Mouse (Mus musculus) spleen, adult 2 months (tissue): ENCODE results near the gene Srsf3. TPM values are rescaled to one million over a fixed set of nuclear protein-coding genes. Genes with fewer than 3 reads are reported as not detected.
A peak's percentile ranks its signal among the peaks of the same experiment; 100 is the strongest.

Experiments used
- DNase-seq, 2 experiments: peaks; one replicate each; pipeline versions ENCODE4 v3.0.0 to v3.0.0-alpha.2; 2012 to 2021; ENCODE audit warnings: low spot score in 2 of 2, low read depth in 1 of 2
- H3K27ac ChIP-seq: fragments of 200-500 bp; 2 replicates; pipeline ENCODE4 v1.5.1; 2012; ENCODE audit warnings: low read length, inconsistent platforms; ENCODE audit not compliant: insufficient read depth
- H3K27me3 ChIP-seq: fragments of 200-500 bp; 2 replicates; pipeline ENCODE4 v1.6.1; 2012; ENCODE audit warnings: mild to moderate bottlenecking, moderate library complexity, low read length, inconsistent platforms; ENCODE audit not compliant: control insufficient read depth, insufficient read depth
- H3K36me3 ChIP-seq: fragments of 200-500 bp; 2 replicates; pipeline ENCODE4 v1.6.1; 2012; ENCODE audit warnings: mild to moderate bottlenecking, low read length, inconsistent platforms; ENCODE audit not compliant: control insufficient read depth, insufficient read depth
- H3K4me1 ChIP-seq: fragments of 200-500 bp; 2 replicates; pipeline ENCODE4 v1.6.1; 2011; ENCODE audit warnings: inconsistent platforms; ENCODE audit not compliant: control insufficient read depth, insufficient read depth, insufficient read length
- H3K4me3 ChIP-seq: fragments of 200-500 bp; 2 replicates; pipeline ENCODE4 v1.5.1; 2011; ENCODE audit warnings: mild to moderate bottlenecking, inconsistent platforms; ENCODE audit not compliant: insufficient read depth, insufficient read length; ENCODE audit errors: extremely low read depth
- CTCF ChIP-seq: fragments of 200-500 bp; IDR thresholded peaks from 2 replicates; pipeline ENCODE4 v1.5.1; 2011; ENCODE audit warnings: mild to moderate bottlenecking, inconsistent platforms; ENCODE audit not compliant: insufficient read depth, insufficient read length, insufficient replicate concordance; ENCODE audit errors: extremely low read depth
- POLR2A ChIP-seq: fragments of 200-500 bp; IDR thresholded peaks from 2 replicates; pipeline ENCODE4 v1.6.1; 2011; ENCODE audit warnings: low read depth, low read length, inconsistent platforms
- WGBS: fragments of 180-500 bp; shearing (Covaris S2); methylation state at CpG from one replicate; pipeline ENCODE4 v1.1.7; 2018; 5-methylcytosine and 5-hydroxymethylcytosine counted together
- polyA plus RNA-seq: library from polyadenylated mRNA; depleted of rRNA; stranded (reverse); fragments of >200 nt; gene quantifications from 2 replicates; pipeline ENCODE4 v1.2.3, GENCODE M21; 2012

The Srsf3 gene
- polyA plus RNA-seq, 1 experiment = 189 TPM

DNA sequence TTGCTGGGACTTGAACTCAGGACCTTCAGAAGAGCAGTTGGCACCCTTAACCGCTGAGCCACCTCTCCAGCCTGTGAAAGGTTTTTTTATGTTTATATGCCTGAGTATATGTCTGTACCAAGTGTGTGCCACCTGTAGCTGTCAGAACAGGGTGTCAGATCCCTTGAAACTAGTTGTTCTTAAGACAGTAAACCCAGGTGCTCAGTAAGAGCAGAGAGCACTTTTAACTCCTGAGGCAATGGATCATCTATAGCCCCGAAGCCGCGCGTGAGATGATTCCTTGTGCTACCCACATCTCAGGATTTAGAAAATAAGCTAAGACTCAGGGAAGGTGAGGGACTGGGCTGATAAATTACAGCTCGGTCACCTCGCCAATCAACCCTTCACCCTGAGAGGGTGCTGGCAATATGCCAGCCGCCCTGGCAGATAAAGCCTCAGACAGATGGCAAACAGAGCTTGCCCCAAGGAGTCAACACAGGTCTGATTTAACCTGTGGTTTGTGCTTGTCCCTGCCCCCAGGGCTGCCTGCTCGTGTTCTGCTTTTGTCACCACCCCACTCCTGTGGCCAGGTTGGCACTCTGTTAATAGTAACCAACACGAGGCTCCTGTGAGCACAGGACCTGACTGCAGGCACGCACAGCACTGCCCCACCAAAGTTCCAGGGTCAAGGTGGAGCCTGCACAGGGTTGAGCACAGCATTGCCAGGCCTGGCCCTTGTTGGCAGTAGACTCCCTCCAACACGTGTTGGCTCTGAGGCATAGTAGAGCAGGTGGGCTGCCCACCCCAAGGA lies 13.5 kb downstream of the Srsf3 start:
- WGBS = 63% methylated on average over 12 of the region's 12 CpGs
- Histone ChIP-seq H3K4me1 (no peaks in the 10 kb centered on the region), H3K36me3 (peaks cover 25% of the 10 kb centered on the region), H3K4me3 (no peak overlapping the region), H3K27ac (no peak overlapping the region), H3K27me3 (no peaks in the 10 kb centered on the region)
- TF ChIP-seq CTCF (no peak), POLR2A (no peak)
- DNase-seq = no peak

DNA sequence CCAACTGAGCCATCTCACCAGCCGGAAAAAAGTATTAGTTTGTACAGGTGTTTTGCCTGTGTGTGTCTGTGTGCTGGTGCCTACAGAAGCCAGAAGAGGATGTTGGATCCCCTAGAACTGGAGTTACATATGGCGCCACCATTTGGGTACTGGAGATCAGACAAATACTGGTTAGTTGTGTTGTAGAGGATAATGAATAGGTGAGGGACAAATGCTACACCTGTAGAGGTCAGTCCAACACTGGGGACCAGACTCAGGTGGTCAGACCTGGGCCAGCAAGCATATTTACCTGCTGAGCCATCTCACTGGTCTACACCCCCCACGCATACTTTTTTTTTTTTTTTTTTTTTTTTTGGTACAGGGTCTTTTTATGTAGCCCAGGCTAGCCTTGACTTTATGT lies 14.4 kb downstream of the Srsf3 start:
- peaks cover 25% of the 10 kb centered on the region for H3K36me3 ChIP-seq
- DNase-seq = no peak
- H3K27me3 ChIP-seq = no peaks in the 10 kb centered on the region
- H3K4me1 ChIP-seq = no peaks in the 10 kb centered on the region
- no peak for TF ChIP-seq POLR2A
- H3K27ac ChIP-seq = no peak overlapping the region
- no peak overlapping the region for H3K4me3 ChIP-seq
- WGBS = 99% methylated on average over 3 of the region's 3 CpGs

DNA sequence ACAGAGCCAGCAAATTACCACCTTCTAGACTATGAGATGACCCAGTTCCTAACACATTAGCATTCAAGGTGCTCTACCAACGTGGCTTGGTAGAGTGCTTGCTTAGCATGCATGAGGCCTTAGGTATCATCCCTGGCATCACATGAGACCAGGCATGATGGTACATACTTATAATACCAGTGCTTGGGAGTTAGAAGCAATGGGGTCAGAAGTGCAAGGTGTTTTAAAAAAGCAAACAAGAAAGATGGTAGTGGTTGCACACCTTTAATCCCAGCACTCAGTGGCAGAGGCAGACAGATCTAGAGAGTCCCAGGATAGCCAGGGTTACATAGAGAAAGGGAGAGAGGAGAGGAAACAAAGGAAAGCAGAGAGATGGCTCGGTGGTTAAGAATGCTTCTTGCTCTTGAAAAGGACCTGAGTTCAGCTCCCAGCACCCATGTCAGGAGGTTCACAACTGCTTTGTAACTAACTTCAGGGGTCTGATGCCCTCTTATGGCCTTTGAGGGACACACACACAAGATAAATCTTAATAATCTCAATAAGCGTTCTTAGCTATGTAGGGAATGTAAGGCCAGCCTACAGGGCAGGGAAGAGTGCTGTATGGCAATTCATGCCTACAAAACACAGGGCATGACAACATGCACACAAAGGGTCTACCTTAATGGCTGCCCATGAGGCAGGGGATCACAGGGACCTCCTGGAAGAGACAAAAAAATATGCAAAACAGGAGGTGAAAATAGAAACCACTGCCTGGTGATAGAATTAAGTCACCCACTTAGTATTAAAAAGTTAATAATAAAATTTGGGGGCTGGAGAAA lies 15.5 kb downstream of the Srsf3 start:
- H3K4me1 ChIP-seq = no peaks in the 10 kb centered on the region
- no peak overlapping the region for H3K4me3 ChIP-seq
- H3K27me3 ChIP-seq = no peaks in the 10 kb centered on the region
- no peak for TF ChIP-seq CTCF
- TF ChIP-seq POLR2A = no peak
- peaks cover 25% of the 10 kb centered on the region for H3K36me3 ChIP-seq
- 84% methylated on average over 3 of the region's 3 CpGs for WGBS
- no peak for DNase-seq
- H3K27ac ChIP-seq = no peak overlapping the region

GRCm38 (mm10) chr17:29048748-29049507 lies 16.5 kb downstream of the Srsf3 start:
- peak; percentile 43 to 75 for DNase-seq
- H3K36me3 ChIP-seq = peaks cover 20% of the 10 kb centered on the region
- H3K4me1 ChIP-seq = no peaks in the 10 kb centered on the region
- H3K27me3 ChIP-seq = no peaks in the 10 kb centered on the region
- 26% methylated on average over 13 of the region's 13 CpGs for WGBS
- no peak overlapping the region for H3K4me3 ChIP-seq
- H3K27ac ChIP-seq = no peak overlapping the region
- TF ChIP-seq POLR2A = no peak
- TF ChIP-seq CTCF = peak; percentile 86

DNA sequence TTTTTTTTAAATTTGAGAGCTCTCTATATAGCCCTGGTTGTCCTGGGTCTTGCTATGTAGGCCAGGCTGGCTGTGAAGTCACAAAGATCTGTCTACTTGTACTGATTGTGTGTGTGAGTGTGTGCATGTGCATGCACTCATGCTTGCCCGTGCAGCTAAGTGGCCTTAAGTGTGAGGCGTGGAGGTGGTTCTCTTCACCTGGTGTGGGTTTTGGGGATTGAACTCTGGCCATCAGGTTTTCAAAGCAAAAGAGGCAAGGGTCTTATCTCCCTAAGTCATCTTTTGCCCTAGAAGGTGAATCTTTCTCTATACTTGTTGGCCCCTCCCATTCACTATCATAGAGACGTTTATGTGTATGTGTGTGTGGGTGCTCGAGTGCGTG lies 17.1 kb downstream of the Srsf3 start:
- H3K36me3 ChIP-seq = peaks cover 16% of the 10 kb centered on the region

DNA sequence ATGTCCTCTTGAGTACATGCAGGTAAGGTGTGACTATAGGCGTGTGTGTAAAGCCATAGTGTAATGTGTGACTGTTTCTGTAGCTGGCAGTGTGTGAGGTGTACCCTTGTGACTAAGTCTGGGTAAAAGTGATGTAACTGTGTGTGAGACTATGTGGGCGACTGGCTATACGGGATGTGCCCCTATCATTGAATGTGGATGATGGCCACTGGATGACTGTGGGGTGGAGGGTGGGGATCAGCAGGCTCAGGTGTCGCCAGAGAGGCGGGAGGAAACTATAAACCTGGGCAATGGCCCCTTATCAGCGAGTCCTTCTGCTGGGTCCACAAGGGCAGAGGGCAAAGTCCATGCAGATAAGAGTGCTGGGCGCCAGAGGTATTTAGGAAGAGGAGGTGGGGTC lies 17.5 kb downstream of the Srsf3 start:
- TF ChIP-seq CTCF (no peak), POLR2A (no peak)
- Histone ChIP-seq H3K4me3 (no peak overlapping the region), H3K36me3 (peaks cover 13% of the 10 kb centered on the region), H3K4me1 (no peaks in the 10 kb centered on the region), H3K27me3 (no peaks in the 10 kb centered on the region), H3K27ac (no peak overlapping the region)
- no peak for DNase-seq
- WGBS = 85% methylated on average over 7 of the region's 7 CpGs

More for the DNA sequence above, 17.1 kb downstream of the Srsf3 start:
- Histone ChIP-seq H3K4me3 (no peak overlapping the region), H3K27me3 (no peaks in the 10 kb centered on the region), H3K4me1 (no peaks in the 10 kb centered on the region), H3K27ac (no peak overlapping the region)
- no peak for TF ChIP-seq CTCF
- TF ChIP-seq POLR2A = no peak
- no peak for DNase-seq
- WGBS = 67% methylated on average over 5 of the region's 5 CpGs

GRCm38 (mm10) chr17:29050791-29051190 lies 18.4 kb downstream of the Srsf3 start:
- Histone ChIP-seq H3K27ac (no peak overlapping the region), H3K27me3 (no peaks in the 10 kb centered on the region), H3K36me3 (peaks cover 9% of the 10 kb centered on the region), H3K4me3 (no peak overlapping the region), H3K4me1 (no peaks in the 10 kb centered on the region)
- DNase-seq = no peak
- TF ChIP-seq POLR2A = no peak
- no peak for TF ChIP-seq CTCF
- WGBS = 48% methylated on average over 14 of the region's 14 CpGs
